Mouse (Mus musculus) G1E-ER4 (cell line): Measurements from ENCODE around the gene Atad2b. TPM values are rescaled to one million over a fixed set of nuclear protein-coding genes. Genes with fewer than 3 reads are reported as not detected.

ENCODE experiments used
- GATA1 ChIP-seq: IDR thresholded peaks from one replicate; pipeline ENCODE4 v1.8.0; 2012; ENCODE audit warnings: low read length, inconsistent platforms
- polyA plus RNA-seq: library from polyadenylated mRNA; stranded (reverse); fragments of >175 nt; gene quantifications from 2 replicates; pipeline ENCODE4 v1.2.3, GENCODE M21; 2012

Gene Atad2b
- polyA plus RNA-seq, 1 experiment, result 64.8 TPM

DNA sequence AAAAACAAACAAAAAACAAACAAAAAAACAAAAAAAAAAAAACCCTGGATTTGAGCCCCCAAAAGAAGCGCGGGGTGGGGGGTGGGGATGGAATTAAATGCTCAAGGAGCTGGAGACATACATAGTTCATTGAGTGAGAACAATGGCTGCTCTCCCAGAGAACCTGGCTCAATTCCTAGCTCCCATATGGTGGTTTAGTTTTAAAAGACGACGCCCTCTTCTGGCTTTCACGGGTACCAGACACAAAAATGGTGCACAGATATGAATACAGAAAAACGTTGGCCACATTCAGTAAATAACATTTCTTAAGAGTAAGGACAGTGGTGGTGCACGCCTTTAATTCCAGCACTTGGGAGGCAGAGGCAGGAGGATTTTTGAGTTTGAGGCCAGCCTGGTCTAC lies 11.2 kb upstream of the Atad2b start:
- no peak for TF ChIP-seq GATA1

- no peak for TF ChIP-seq GATA1
Measured at GRCm38 (mm10) chr12:4906476-4906875, 10.7 kb upstream of the Atad2b start.

DNA sequence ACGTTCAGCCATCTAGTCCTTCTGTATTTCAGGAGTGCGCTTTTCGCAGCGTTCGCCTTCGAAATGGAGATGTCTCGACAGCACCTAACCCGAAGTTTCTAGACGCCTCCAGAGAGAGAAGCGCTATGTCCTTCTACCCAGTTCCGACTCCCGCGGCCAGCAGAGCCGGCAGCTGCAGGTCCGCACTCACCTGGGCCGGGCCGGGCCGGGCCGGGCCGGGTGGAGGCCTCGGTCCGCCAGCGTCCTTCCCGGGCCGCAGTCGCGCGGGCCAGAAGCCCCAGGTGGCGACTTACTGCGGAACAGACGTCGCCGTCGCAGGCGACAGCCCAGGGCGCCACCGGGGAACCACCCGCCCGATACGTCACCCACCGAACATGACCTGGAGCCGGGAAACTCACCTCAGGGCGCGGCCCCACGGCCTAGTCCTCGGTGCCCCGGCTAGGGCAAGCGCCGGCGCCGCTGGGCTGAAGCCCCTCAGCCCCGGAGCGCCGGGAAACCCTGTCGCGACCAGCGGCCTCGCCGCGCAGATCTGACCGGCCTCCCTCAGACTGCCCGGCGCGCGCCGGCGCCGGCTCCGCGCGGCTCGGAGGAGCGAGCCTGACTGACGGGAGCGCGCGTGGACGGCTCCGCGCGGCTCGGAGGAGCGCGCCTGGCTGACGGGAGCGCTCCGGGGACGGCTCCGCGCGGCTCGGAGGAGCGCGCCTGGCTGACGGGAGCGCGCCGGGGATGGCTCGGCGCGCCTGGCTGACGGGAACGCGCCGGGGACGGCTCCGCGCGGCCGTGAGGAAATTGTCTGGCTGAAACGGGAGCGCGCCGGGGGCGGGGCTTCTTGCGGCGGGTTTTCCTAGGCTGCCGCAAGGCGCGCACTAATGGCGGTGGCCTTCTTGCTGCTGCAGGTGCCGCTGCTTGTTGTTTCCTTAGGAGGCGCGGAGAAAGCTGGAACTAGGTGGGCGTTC lies 9.9 kb upstream of the Atad2b start, which contains the start of gene Ubxn2a:
Ubxn2a (minus strand) TSS at position 755 of the 956 bp plus-strand sequence.
- no peak for TF ChIP-seq GATA1

DNA sequence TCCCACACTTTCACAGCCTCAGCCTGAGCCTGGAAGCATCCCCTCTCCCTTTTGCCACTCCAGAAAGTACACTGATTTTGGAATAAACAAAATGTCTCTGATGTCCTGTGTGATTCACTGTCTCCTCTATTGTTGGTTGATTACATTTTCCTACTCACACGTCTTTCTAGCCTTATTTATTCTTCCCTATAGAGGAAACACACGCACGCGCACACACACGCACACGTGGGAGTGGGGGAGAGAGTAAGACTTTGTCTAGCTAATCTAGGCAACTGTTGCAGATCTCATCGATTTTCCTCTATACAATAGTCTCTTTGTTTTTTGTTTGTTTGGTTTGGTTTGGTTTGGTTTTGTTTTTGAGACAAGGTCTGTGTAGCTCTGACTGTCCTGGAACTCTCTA lies 8.8 kb upstream of the Atad2b start:
- no peak for TF ChIP-seq GATA1

GRCm38 (mm10) chr12:4911716-4912115 lies 5.4 kb upstream of the Atad2b start:
- no peak for TF ChIP-seq GATA1

GRCm38 (mm10) chr12:4914441-4914840 lies 2.7 kb upstream of the Atad2b start:
- no peak for TF ChIP-seq GATA1

- no peak for TF ChIP-seq GATA1
Measured at GRCm38 (mm10) chr12:4914944-4915343, 2.2 kb upstream of the Atad2b start.

DNA sequence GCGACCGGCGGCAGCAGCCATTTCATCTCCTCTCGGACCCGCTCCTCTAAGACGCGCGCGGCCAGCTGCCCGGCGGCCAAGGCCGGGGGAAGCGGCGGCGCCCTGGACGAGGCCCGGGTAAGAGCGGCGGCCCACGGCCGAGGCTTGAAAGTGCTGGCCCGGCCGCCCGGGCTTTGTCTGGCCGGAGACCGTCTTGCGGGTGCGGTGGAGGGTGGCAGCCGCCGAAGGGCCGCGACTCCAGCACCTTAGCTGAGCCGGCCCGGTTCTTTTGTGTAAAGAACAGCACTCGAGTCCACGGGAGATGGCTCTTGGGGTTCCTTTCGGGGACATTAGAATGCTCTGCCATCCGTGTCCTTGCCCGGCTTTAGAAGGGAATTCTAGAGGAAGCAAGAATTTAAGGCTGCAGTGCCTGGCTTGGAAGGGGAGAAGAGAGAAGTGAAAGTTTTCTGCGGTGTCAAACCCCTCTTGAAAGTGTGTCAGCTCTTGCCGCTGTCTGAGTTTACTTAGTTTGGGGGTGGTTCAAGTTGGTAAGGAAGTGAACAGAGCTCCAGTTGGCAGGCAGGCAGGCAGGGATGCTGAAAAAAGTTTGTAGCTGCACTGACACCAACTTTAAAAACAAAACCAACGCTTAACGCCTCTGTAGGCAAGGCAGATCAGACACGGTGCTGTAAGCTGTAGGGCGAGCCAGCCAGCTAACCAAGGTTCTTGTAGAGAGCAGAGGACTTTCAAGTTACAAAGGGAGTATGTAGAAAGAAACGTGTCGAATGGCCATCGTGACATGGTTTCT lies 845 bp downstream of the Atad2b start:
- no peak for TF ChIP-seq GATA1

GRCm38 (mm10) chr12:4928197-4928596 lies 11.0 kb downstream of the Atad2b start:
- TF ChIP-seq GATA1, result no peak

- no peak for TF ChIP-seq GATA1
Measured at GRCm38 (mm10) chr12:4930820-4931548, 13.8 kb downstream of the Atad2b start.

DNA sequence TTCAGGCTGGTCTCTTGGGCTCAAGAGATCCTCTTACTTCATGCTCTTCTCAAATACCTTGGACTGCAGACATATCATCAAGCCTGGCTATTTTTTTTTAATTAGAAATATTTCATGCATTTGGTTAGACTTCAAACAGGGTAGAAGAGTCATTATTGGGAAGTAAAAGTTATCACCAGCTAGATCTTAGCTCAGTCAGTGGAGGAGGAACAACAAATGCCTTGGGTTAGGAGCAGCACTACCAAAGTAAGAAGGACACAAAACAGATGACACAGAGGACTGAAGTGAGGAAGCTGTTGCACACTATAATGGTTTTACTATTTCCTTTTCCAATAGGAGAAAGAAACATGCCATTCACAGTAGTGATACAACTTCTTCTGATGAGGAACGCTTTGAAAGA lies 35.1 kb downstream of the Atad2b start:
- no peak for TF ChIP-seq GATA1

GRCm38 (mm10) chr12:4953156-4953555 lies 36.0 kb downstream of the Atad2b start:
- no peak for TF ChIP-seq GATA1

DNA sequence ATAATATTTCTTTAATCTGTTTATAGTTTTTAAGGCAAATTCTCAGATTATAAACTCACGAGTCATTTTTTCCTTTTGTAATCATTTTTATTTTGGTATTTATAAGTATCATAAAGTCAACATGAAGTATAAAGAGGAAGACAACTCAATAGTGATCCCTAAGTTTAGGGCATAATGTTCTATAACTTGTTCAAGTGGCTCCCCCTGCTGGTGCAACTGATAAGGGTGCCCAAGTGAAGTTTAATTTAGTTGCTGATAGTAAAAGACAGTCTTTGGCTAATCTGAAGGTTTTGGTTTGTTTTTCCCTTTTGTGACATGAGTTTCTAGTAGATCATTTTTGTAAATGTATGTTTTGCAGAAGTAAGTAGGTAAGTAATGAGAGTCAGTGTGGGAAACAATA lies 55.8 kb downstream of the Atad2b start:
- TF ChIP-seq GATA1, result no peak

- peak; percentile 55 for TF ChIP-seq GATA1
Measured at GRCm38 (mm10) chr12:4978324-4978723, 61.2 kb downstream of the Atad2b start.

GRCm38 (mm10) chr12:4996981-4997380 lies 79.8 kb downstream of the Atad2b start:
- TF ChIP-seq GATA1, result no peak

GRCm38 (mm10) chr12:5005338-5005737 lies 88.2 kb downstream of the Atad2b start:
- no peak for TF ChIP-seq GATA1
